Mouse (Mus musculus) right cerebral cortex, adult 18-20 months (tissue): Measurements from ENCODE around the gene Gm45717.

Experiments used
- DNase-seq: peaks from one replicate; pipeline ENCODE4 v3.0.0; 2022; ENCODE audit warnings: mixed read lengths

The Gm45717 gene

DNA sequence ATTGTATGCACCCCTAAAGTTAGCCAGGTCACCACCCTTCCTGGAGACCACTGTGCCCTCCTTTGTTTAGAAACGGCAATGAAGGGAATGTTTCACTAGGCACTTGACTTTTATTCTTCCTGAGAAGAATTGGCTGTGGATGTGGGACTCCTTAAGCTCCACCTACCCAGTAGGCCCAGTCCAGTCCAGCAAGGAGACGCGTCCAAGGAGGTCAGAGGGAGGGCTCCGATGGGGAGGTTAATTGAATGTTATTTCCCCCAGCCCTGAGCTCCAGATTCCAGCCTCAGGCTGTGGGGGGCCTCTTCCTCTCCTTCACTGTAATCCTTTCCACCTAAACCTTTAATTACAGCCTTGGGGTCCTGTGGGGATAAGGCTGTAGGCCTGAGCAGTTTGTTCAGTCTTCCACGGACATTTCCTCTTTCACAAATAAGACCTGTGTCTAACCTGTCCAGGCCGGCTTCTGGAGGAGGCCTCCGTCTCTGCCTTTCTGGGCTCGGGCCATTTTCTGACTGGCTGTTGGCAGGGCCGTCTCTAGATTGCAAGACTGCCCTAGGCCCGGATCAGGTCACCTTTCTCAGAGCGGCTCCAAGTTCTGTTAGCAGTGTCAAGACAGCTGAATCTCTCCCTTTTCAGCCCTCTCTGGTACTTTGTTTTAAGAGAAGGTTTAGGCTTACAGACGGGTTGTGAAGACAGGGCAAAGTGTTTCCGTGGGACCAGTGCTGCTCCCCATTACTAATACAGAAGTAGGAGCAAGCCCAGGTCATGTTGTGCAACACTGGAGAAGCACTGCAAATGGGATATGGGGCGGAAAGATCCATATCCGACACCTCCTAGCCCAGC lies 53.5 kb downstream of the Gm45717 start:
- no peak for DNase-seq

DNA sequence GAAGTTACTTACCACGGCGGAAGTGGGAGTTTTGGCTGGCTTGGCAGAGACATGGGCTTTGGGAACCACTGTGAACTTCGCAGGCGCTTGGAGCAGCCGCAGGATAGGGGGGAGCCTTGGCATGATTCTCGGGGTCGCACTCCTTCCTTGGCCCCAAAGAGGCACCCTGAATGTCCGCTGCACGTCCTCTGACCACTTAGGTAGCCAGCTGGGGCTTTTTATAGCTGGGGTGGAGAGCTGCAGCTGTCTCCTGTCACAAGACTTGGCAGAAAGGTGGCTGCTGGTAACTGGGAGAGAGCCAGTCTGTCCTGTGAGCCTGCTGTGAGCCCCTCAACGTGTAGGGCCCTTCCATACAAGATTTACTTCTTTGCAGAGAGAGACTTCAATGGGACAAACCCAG lies 55.5 kb downstream of the Gm45717 start, which contains the start of gene Cox8b:
Gene Cox8b (minus strand): TSS at position 227 of the 400 bp plus-strand sequence.
- no peak for DNase-seq
